Mouse (Mus musculus) heart, postnatal 0 days (tissue): ENCODE results near the gene G6pc2.

Experiments used
- CTCF ChIP-seq: IDR thresholded peaks from 2 replicates; pipeline ENCODE4 v1.5.1; 2016; ENCODE audit warnings: antibody characterized with exemption, control low read depth, low read depth
- EP300 ChIP-seq: IDR thresholded peaks from 2 replicates; pipeline ENCODE4 v1.6.1; 2016; ENCODE audit warnings: antibody characterized with exemption, low read depth

DNA sequence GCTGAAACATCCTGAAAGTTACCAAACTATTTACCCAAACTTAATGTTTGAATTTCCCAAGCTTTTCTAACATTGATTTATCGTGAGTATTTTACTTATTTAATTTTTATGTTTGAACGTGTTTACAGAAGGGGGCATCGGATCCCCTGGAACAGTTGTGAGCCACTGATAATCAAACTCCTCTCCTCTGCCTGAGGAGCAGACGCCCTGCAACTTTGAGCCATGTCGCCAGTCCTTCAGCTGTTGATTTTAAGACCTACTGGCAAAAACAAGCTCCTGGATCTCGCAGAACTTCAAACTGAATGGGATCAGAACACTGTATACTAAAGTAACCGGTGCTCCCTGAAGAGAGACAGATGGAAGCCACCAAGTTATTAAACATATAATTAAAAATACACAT, 4.3 kb upstream of the G6pc2 start:
- no peak for TF ChIP-seq CTCF
- TF ChIP-seq EP300 = no peak
